Mouse (Mus musculus): ENCODE results near the gene Arnt2.

DNA sequence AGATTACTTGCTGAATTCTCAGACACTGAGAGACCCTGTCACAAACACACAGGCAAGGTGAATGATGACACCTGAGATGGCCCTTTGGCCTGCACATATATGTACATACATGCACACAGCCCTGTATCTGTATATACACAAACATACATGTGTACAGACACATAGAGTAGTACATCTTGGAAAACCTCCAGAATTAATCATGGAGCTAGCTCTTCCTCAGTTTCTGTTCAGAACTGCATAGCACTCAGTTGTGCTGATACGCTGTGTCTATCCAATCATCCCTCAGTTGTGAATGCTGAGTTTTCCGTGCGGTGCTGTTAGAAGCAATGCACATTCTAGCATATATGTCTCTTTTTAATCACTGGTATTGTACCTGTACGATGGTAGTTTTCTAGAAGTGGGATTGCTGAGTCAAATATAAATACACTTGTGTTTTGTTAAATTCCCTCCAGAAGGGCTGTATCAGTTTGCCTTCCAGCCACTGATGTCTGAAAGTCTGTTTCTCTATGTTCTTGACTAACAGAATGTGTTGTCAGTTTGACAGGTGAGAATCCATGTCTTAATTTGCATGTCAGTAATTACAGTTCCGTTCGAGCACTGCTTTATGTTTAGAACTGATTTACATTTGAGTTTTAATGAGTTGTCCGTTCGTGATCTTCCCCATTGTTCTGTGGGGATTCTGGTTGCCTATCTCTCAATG, 123.3 kb downstream of the Arnt2 start:
- no peak for TF ChIP-seq CTCF (conservative IDR thresholded peaks at IDR 0.05; ENCODE audit: insufficient read depth, insufficient read length, low read depth, low read length)
- TF ChIP-seq POLR2A (IDR thresholded peaks at IDR 0.05; ENCODE audit: low read depth, low read length), result no peak
